In genomic region chr7:128388968-128389367, GRCm38 (mm10) we compare ENCODE assay signal across 8 mouse cellular contexts. TPM values are rescaled to one million over a fixed set of nuclear protein-coding genes. Genes with fewer than 3 reads are reported as not detected.
DNase-seq lines count a peak whose midpoint lies in the region; ATAC-seq lines count a peak whose summit lies in the region.

No protein-coding gene starts in this region.

- no peak overlapping the region for H3K9ac ChIP-seq in kidney, embryonic 15.5 days

- intact Hi-C loops in gastrocnemius, postnatal 36 days (cut with DNase I), result no loop called here

- no peaks in the 10 kb centered on the region for H3K36me3 ChIP-seq in kidney, embryonic 15.5 days

- H3K27me3 ChIP-seq in kidney, embryonic 15.5 days, result no peaks in the 10 kb centered on the region

- H3K4me2 ChIP-seq in kidney, embryonic 15.5 days, result no peak overlapping the region

- peaks cover 31% of the 10 kb centered on the region for H3K4me1 ChIP-seq in kidney, embryonic 15.5 days

- H3K4me3 ChIP-seq in kidney, embryonic 15.5 days (replicated peaks), result no peak overlapping the region

- peak overlapping the region; percentile 27; the same call in 1 of the 2 replicates for H3K27ac ChIP-seq in kidney, embryonic 15.5 days

- no peaks in the 10 kb centered on the region for H3K9me3 ChIP-seq in kidney, embryonic 15.5 days (replicated peaks)

- ATAC-seq in kidney, embryonic 15.5 days (replicated peaks; ENCODE audit: low FRiP score), result 0 out of 2 replicates have a peak, but pooled peaks have one; percentile 22

- peak; percentile 26 to 40 for DNase-seq in cerebellum, postnatal 14 days
- DNase-seq in cerebellum, adult 11-12 months, result no peak
- DNase-seq in adrenal gland, adult (ENCODE audit: inconsistent age in 2 of 2, low spot score in 1 of 2), result peak; percentile 51 to 84
- peak; percentile 67 to 84 for DNase-seq in gastrocnemius, postnatal 36 days
- DNase-seq in lung, postnatal 10 days, result peak; percentile 92
- peak; percentile 82 to 83 for DNase-seq in urinary bladder, postnatal 4 days (ENCODE audit: low spot score in 2 of 2)
- no peak for DNase-seq in cerebellum, adult 8-10 months

- WGBS in kidney, embryonic 15.5 days, result 26% methylated on average over 7 of the region's 7 CpGs

RNA-seq across cellular contexts. Expression of gene Rgs10, which starts 29.6 kb away (rescaled TPM):
- 1 to 10 TPM; 3.1 to 3.4 TPM for total RNA-seq in gastrocnemius, postnatal 36 days (2021)
- 5.8 and 7.1 TPM in 2 replicates for polyA plus RNA-seq in kidney, embryonic 15.5 days (2015; fragmentation: Nextera tagmentation; extraction: Ambion mirVana)

Comparison
In these comparisons a context has a peak if more than half of its experiments do, and no peak if none do; other contexts are left out.
1. DNase-seq: peak in cerebellum, postnatal 14 days (2 of 2), adrenal gland, adult (2 of 2), gastrocnemius, postnatal 36 days (2 of 2), lung, postnatal 10 days (single experiment) and urinary bladder, postnatal 4 days (2 of 2); none in cerebellum, adult 11-12 months (single experiment) and cerebellum, adult 8-10 months (single experiment).